Mouse (Mus musculus) spleen, embryonic (tissue): ENCODE measurements around the gene Mst1.

Source experiments
- CTCF ChIA-PET: fragments of 350-600 bp; sonication (Branson Sonifier 250); formaldehyde crosslinking; loops from one replicate; lab custom pipeline; 2022; lab: Charles Lee

Gene Mst1

GRCm38 (mm10) chr9:108128248-108128647 lies 48.0 kb downstream of the Mst1 start:
- CTCF ChIA-PET, result no interaction called here

- CTCF ChIA-PET, result no interaction called here
Measured at GRCm38 (mm10) chr9:108129042-108129948, 49.1 kb downstream of the Mst1 start.

GRCm38 (mm10) chr9:108131502-108131901 lies 51.3 kb downstream of the Mst1 start:
- CTCF ChIA-PET, result no interaction called here

- CTCF ChIA-PET, result no interaction called here
Measured at GRCm38 (mm10) chr9:108132373-108132772, 52.1 kb downstream of the Mst1 start.

GRCm38 (mm10) chr9:108133478-108133877 lies 53.2 kb downstream of the Mst1 start:
- CTCF ChIA-PET, result no interaction called here
